Mouse (Mus musculus) brain, embryonic 14.5 days (tissue): ENCODE measurements at regions not wholly inside any gene's neighbourhood (a gene's known extent, or its start where the extent isn't known, plus 50 kb on each side); places are given as distances from the start of the nearest gene placed in this dataset.

Source experiments
- CTCF ChIP-seq: fragments of 200-500 bp; IDR thresholded peaks from 2 replicates; pipeline ENCODE4 v1.5.1; 2012; ENCODE audit warnings: inconsistent platforms, mild to moderate bottlenecking, moderate library complexity, borderline replicate concordance; ENCODE audit not compliant: insufficient read depth, insufficient read length; ENCODE audit errors: extremely low read depth
- POLR2A ChIP-seq: fragments of 200-500 bp; IDR thresholded peaks from 2 replicates; pipeline ENCODE4 v1.6.1; 2012; ENCODE audit warnings: mild to moderate bottlenecking, inconsistent platforms, borderline replicate concordance; ENCODE audit not compliant: poor library complexity, insufficient read depth, insufficient read length, severe bottlenecking; ENCODE audit errors: extremely low read depth

DNA sequence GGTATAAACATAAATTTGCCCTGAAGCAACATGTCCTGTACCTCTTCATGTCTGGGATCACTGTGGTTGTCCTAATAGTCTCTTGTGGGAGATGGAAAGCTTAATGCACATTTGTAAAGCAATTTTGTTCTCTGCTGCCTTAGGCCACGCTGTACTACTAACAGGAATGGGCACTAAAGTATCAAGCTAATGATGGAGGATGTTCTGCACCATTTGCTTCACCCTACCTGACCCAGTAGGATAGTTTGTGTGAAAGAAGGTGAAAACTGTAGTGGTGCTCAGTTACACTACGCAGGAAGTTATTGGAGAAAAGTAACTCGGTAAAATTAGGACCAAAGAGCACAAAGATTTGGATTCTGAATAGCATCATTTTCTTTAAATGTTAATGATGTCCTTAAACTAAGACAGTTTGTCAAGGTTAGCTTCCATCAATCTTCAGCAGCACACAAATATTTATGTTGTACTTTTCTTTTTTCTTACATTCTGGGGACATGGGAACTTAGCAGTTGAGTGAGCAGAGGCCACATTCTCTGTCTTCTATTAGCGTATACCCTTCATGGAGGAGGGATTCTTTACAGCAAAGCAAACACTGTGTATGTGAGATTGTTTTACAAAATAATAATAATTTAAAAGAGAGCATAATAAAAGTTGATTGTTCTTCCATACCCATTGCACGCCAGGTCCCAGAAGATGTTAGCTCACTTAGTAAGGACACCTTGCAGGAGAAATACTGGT lies 591.2 kb downstream of the Edem1 start:
- TF ChIP-seq CTCF: no peak
- no peak for TF ChIP-seq POLR2A
